Mouse (Mus musculus) retina, embryonic 14.5 days (tissue): ENCODE data around the gene Tnfrsf8.
"Not testable (repeated sequence)": the region's sequence is repeated elsewhere in the genome, so short reads cannot be mapped to it uniquely, and the experiment has no call there.

Source experiments
- DNase-seq: peaks from one replicate; pipeline ENCODE4 v3.0.0-alpha.2; 2015; ENCODE audit warnings: low spot score

The Tnfrsf8 gene

GRCm38 (mm10) chr4:145310859-145311258, 4.1 kb downstream of the Tnfrsf8 start:
- DNase-seq = no peak

GRCm38 (mm10) chr4:145306422-145306821, 8.5 kb downstream of the Tnfrsf8 start:
- DNase-seq = no peak

- DNase-seq = not testable (repeated sequence)
These were observed 9.2 kb downstream of the Tnfrsf8 start for GRCm38 (mm10) chr4:145305661-145306362.

GRCm38 (mm10) chr4:145304109-145304508, 10.9 kb downstream of the Tnfrsf8 start:
- DNase-seq = no peak

GRCm38 (mm10) chr4:145302106-145302505, 12.9 kb downstream of the Tnfrsf8 start:
- DNase-seq = no peak

GRCm38 (mm10) chr4:145300210-145300927, 14.6 kb downstream of the Tnfrsf8 start:
- no peak for DNase-seq

- DNase-seq = no peak
These were observed 15.6 kb downstream of the Tnfrsf8 start for GRCm38 (mm10) chr4:145299355-145299754.

GRCm38 (mm10) chr4:145298846-145299245, 16.1 kb downstream of the Tnfrsf8 start:
- no peak for DNase-seq

GRCm38 (mm10) chr4:145295589-145296300, 19.2 kb downstream of the Tnfrsf8 start:
- peak; percentile 73 for DNase-seq

- DNase-seq = no peak
These were observed 20.4 kb downstream of the Tnfrsf8 start for GRCm38 (mm10) chr4:145294588-145294987.

GRCm38 (mm10) chr4:145286369-145287120, 28.4 kb downstream of the Tnfrsf8 start:
- peak; percentile 87 for DNase-seq

- DNase-seq = no peak
These were observed 30.3 kb downstream of the Tnfrsf8 start for GRCm38 (mm10) chr4:145284675-145285074.

- DNase-seq = no peak
These were observed 31.5 kb downstream of the Tnfrsf8 start for GRCm38 (mm10) chr4:145283441-145283840.

- DNase-seq = no peak
These were observed 34.0 kb downstream of the Tnfrsf8 start for GRCm38 (mm10) chr4:145280966-145281365.

GRCm38 (mm10) chr4:145278724-145279370, 36.1 kb downstream of the Tnfrsf8 start:
- DNase-seq = no peak

GRCm38 (mm10) chr4:145278231-145278630, 36.7 kb downstream of the Tnfrsf8 start:
- no peak for DNase-seq

- no peak for DNase-seq
These were observed 38.4 kb downstream of the Tnfrsf8 start for GRCm38 (mm10) chr4:145276368-145277249.

GRCm38 (mm10) chr4:145274887-145275286, 40.1 kb downstream of the Tnfrsf8 start:
- DNase-seq = no peak

- DNase-seq = no peak
These were observed 41.0 kb downstream of the Tnfrsf8 start for GRCm38 (mm10) chr4:145273923-145274322.

GRCm38 (mm10) chr4:145272763-145273162, 42.2 kb downstream of the Tnfrsf8 start:
- DNase-seq = no peak

- no peak for DNase-seq
These were observed 43.3 kb downstream of the Tnfrsf8 start for GRCm38 (mm10) chr4:145271634-145272033.
